Mouse (Mus musculus): ENCODE results near the gene Gm8020.
"Not testable (repeated sequence)": the region's sequence is repeated elsewhere in the genome, so short reads cannot be mapped to it uniquely, and the experiment has no call there.

GRCm38 (mm10) chr14:42524182-42524581, 22.0 kb upstream of the Gm8020 start, which contains the start of gene Gm8024:
- TF ChIP-seq CTCF (IDR thresholded peaks at IDR 0.05; ENCODE audit: low read depth, low read length); POLR2A (IDR thresholded peaks at IDR 0.05; ENCODE audit: borderline replicate concordance, low read depth, low read length): not testable (repeated sequence)
